Mouse (Mus musculus): ENCODE results near the gene Arhgap8.
A peak's percentile ranks its signal among the peaks of the same experiment; 100 is the strongest.

- TF ChIP-seq CTCF (IDR thresholded peaks at IDR 0.05; ENCODE audit: low read depth) = peak; percentile 37
- no peak for TF ChIP-seq EP300 (IDR thresholded peaks at IDR 0.05; ENCODE audit: low read depth)
Observed at GRCm38 (mm10) chr15:84741573-84741972, 21.7 kb downstream of the Arhgap8 start.
